Mouse (Mus musculus) thymus, postnatal 10 days (tissue): ENCODE data around the gene Strip2.

Experiments used
- DNase-seq, 2 experiments: peaks; one replicate each; pipeline ENCODE4 v3.0.0; 2021; ENCODE audit warnings: low spot score in 2 of 2

Strip2 gene

GRCm38 (mm10) chr6:29930087-29930486 lies 13.3 kb downstream of the Strip2 start:
- DNase-seq: no peak

DNA sequence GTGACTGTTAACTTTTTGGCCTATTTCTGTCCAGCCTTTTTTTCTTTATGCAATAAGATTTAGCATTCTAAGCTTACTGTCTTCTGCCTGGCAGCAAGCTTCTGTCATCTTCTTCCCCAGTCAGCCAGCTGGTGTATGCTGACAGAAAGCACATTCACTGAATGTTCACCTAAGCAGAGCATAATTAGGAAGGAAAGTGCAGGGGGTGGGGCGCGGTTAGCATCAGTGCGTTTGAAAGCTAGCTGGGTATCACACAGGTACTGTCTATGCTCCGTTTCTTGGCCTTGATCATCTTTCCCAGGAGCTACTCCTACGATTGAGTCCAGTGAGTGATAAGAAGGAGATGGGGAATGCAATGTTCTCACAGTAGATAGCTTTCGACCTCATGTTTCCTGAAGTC lies 13.9 kb downstream of the Strip2 start:
- no peak for DNase-seq

GRCm38 (mm10) chr6:29931181-29931580 lies 14.4 kb downstream of the Strip2 start:
- no peak for DNase-seq

DNA sequence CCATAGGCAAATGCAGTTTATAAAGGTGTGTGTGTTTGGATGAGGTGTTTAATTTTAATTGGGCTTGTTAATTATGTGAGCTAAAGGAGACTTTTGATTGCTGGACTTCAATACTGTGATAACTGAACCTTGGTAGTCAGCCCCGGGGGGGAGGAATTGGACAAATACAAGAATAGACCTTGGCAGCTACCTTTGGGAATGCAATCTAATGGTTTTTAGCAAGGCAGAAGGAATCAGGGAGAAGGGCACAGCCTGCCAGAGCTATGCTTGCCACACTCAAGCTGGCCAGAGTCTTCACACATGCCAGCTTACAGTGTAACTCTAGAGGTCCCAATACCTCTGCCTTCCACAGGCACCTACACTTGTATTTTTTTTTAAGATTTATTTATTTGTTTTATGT lies 18.9 kb downstream of the Strip2 start:
- no peak for DNase-seq

DNA sequence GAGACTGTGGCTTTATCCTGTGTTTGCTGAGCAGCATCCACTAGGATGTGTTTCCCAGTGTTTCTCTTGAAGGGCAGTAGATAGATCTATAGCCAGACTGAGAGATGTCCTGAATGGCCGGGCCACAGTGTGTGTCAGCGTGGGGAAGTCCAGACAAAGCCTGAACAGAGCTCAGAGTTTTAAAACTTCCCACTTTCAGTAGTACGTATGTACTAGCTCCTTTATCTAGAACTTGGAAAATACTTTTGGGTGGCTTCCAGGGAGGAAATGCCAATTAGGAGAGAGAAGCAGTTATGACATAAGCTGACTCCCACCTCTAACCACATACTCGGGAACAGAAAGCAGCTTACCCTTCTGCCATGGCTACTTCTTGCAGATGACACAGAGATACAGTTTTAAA lies 23.6 kb downstream of the Strip2 start:
- DNase-seq: no peak

DNA sequence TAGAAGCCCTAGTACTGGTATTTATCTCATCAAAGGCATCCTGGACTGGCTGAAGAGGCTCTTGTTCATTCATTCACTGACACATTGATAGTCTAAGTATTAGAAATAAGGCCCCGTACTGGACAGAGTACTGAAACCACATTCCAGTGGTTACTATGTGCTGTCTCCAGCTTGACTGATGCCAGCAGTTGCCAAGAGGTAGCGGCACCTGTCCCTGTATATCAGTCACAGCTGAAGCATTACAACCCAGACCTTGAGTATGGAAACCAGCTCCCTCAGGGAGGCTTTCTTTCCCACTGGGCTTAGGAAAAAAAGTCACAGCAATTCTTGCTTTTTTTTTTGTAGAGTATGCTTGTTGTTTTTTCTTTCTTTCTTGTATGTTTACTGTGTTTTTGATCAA lies 24.2 kb downstream of the Strip2 start:
- DNase-seq: no peak

- DNase-seq: no peak
Measured at GRCm38 (mm10) chr6:29944465-29944864, 27.7 kb downstream of the Strip2 start.

- DNase-seq: no peak
Measured at GRCm38 (mm10) chr6:29946568-29946967, 29.8 kb downstream of the Strip2 start.

DNA sequence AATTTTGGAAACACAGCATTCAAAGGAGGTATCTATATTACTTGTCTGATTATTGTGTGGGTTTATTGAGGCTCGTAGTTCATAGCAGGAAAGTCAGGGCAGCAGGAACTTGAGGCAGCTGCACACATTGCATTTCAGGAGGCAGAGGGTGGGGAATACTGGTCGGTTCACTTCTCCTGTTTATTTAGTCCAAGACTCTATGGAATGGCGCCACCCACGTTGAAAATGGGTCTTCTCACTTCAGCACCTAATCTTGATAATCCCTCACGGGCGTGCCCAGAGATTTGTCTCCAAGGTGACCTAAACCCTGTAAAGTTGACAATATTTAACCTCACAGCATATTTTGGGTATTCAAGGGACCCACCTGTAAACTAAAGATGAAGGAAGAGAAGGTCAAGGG lies 31.0 kb downstream of the Strip2 start:
- no peak for DNase-seq

DNA sequence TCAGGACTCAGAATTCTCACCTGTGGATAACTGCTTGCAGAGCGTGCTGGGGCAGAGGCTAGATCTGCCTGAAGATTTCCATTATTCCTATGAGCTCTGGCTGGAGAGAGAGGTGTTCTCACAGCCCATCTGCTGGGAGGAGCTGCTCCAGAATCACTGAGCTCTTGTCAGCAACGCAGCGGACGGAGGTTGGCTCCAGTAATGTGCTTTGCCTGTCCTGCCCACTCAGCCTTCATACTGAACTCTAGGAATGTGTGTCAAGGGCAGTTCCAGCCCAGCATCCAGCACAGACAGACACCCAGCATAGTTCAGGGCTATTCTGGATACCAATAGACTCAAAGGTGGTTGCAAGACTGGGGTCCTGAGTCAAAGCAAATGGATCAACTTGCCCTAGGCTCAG lies 39.9 kb downstream of the Strip2 start:
- DNase-seq: no peak

- no peak for DNase-seq
Measured at GRCm38 (mm10) chr6:29958669-29959068, 41.9 kb downstream of the Strip2 start.

DNA sequence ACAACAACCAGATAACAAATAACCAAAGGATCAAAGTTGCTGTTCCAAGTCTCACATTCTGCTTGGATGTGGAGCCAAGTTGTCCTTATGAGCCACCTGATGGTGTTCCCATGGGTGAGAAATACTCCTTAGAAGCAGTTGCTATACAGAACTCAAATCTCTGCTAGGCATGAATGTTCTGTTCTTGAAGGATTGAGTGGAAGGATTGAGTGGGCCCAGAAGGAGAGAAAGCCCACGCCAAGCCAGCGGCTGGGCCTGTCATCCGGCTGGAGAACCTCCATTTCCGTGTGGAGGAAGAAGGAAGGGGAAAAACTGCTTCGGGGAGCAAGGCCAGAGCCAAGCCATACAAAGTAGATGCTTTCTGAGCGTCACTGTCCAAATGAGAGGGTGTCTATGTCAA lies 44.3 kb downstream of the Strip2 start:
- DNase-seq: no peak

DNA sequence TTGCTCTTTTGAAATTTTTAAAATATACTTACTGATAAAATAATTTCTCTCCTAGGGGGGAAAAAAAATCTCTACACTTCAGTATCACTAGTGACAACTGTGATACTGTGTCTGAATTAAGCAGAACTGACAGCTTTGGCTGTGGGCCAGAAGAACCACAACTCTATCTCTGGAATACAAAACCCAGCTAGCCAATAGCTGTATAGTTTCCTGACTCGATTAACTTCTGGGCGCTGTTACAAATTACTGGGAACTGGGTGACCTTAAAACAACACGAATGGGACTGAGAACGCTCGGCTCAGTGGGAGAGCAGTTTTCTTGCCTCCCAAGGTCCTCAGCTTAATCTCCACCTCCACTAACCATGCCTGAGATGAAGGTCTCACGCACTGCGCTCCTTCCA lies 51.1 kb downstream of the Strip2 start:
- DNase-seq: no peak

DNA sequence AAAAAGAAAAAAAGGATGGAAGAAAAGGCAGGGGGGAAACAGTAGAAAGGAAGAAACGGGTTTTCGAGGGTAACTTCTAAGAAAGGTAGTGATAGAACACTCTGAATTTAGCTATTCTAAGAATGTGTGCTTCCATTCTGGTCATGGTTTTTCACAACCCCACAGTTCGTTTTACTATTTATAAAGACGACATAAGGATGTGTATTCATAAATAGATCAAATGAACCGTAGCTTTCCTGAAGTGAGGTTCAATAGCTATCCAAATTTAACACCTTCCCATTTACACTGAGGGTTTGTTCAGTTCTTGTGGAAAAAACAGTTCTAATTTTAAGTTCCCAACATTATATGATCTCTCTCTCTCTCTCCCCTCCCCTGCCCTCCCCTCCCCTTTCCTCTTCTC lies 56.5 kb downstream of the Strip2 start:
- DNase-seq: no peak

DNA sequence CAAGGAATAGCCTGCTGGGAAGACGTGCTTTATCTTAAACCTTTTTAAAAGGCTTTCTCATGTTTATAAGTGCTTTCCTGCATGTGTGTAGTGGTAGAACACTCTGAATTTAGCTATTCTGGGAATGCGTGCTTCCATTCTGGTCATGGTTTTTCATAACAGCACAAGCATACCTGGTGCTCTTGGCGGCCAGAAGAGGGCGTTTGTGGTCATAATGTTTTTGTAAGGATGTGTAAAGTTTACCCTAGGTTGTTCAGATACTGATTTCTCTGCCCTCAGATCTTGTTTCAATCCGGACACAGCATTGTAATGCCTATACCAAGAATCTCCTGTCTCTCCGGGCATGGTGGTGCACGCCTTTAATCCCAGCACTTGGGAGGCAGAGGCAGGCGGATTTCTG lies 58.0 kb downstream of the Strip2 start:
- DNase-seq: no peak

- DNase-seq: no peak
Measured at GRCm38 (mm10) chr6:29980461-29980860, 63.6 kb downstream of the Strip2 start.

DNA sequence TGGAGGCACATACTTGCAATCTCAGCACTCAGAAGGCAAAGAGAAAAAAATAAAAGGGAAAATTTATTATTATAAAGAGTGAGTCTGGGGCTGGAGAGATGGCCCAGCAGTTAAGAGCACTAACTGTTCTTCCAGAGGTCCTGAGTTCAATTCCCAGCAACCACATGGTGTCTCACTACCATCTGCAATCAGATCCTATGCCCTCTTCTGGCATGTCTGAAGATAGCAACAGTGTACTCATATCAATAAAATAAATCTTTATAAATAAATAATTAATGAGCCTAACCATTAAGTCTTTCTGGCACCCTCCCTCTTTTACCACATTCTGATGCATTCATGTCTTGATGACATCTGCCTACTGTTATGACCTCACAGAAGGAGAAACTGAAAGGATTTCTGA lies 65.0 kb downstream of the Strip2 start:
- DNase-seq: no peak

DNA sequence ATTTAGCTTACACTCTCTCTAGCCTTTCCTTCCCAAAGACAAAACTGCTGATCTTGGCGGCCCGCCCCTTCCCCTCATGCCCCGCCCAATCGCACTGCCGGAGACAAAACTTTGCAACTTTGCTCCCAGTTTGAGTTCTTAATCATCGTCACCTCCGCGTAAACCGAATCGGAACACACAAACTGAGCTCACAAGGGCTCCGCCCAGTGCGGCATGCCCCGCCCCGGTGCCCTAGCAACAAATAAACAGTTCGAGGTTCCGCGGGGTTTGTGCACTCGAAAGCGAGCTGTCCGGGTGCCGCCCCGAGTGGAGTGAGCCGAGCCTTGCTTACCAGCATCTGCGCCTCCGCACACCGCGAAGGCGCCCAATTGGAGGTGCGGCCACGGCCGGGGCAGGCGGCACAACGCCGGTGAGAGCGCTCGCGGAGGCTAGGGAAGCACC lies 68.3 kb downstream of the Strip2 start:
- DNase-seq: peak; percentile 74 to 75

DNA sequence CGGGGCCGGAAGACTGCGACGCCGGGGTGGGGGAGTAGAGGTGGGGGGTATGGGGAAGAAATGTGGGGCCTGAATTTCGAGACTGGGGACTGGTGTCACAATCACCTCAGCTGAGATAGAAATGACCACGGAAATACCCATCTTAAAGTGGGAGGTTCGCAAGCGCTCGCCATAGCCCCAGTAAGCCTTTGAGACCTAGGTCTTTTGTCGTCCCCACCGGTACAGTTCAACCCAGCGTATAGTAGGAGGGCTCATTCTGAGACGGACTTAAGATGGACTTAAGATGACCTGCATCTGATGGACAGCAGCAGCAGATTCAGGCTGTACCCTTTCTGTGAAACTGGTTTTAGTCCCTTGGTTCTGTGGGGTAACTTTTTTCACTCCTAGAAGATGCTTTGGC lies 68.7 kb downstream of the Strip2 start:
- DNase-seq: no peak

- DNase-seq: no peak
Measured at GRCm38 (mm10) chr6:29985986-29986385, 69.2 kb downstream of the Strip2 start.

DNA sequence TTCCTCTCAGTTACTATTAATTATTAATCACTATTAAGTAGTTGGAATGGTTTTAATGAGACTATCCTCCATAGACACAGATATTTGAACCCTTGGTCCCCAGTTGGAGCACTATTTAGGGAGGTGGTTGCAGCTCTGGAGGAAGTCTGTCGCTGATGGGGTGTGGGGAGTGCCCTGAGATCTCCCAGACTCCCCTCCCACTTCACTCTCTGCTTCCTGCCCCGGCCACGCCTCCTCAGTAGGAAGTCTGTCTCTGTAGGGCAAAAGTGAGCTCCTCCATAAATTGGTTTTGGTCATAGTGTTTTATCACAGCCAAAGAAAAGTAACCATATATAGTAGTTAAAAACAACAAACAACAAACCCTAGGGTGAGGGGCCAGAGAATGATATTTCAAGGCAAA lies 70.4 kb downstream of the Strip2 start:
- DNase-seq: no peak

DNA sequence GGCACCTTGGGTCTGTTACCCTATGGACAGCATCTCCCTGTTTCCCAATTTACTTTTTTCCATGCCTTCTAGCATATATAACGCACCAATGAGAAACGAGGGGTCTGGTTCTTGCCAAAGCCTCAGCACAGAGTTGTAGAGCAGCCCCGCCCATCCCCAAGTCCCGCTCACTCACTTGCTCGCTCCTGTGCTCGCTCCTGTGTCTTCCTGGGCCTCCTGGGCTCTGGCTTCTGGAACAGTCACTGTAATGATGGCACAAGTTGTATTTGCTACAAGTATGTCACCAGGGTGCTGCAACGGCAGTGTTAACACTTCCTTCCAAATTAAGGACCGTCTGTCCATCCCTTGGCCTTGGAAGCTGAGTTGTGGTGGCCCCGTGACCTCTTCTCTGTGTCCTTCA lies 81.3 kb downstream of the Strip2 start:
- DNase-seq: no peak

DNA sequence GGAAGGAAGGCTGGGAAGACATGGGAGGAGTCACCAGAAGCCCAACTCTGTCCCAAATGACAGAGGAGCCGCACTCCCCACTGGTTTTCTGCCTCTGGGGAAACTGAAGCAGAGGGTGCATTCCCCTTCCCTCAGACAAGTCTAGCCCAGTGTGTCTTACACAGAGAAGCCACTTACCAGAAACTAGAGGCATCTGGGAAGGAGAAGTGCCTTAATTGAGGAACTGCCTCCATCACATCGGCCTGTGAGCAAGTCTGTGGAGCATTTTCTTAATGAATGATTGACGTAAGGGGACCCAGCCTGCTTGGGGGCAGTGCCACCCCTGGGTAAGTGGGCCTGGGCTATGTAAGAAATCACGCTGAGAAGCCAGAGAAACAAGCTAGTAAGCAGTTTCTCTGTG lies 82.0 kb downstream of the Strip2 start:
- no peak for DNase-seq

DNA sequence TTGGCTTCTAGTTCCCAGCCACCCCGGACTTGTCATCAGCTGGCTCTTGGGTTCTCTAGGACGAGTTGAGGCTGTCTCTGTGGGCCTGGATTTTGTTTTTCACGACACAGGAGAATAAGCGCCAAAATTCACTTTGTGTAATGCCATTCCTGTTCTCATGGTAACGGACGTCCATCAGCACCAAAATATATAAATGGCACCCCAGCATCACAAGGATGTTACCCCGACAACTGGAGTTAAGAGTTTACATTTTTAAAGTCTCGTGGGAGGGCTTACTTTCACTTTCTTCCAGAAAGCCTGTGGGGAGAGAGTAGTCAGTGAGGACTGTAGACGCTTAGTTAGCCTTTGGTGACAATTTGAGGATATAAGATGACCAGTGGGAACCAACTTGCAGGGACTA lies 85.8 kb downstream of the Strip2 start:
- no peak for DNase-seq

DNA sequence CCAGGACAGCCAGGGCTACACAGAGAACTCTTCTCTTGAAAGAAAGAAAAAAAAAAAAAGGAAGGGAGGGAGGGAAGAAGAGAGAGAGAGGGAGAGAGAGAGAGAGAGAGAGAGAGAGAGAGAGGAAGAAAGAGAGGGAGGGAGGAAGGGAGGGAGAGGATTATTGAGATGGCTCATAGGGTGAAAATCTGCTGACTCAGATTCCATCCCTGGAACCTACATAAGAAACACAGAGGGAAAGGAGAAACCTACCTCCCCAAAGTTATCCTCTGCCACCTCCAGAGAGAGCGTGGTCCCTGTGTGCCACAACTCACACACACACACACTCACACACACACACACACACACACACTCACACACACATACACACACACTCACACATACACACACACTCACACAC lies 89.0 kb downstream of the Strip2 start:
- no peak for DNase-seq
